Mouse (Mus musculus) left cerebral cortex, postnatal 4 days (tissue): Measurements from ENCODE around the gene Kdm6b. TPM values are rescaled to one million over a fixed set of nuclear protein-coding genes. Genes with fewer than 3 reads are reported as not detected.

Source experiments
- DNase-seq: peaks from one replicate; pipeline ENCODE4 v3.0.0-alpha.2; 2022
- intact Hi-C: fragments of 180-260 bp; cut with DNase I; formaldehyde crosslinking; loops from one replicate; pipeline ENCODE4 v1.15.1; 2025
- total RNA-seq, 2 experiments: library from RNA; stranded (reverse); gene quantifications; 2 replicates each; pipeline ENCODE4 v1.2.3; 2021

Gene Kdm6b
- total RNA-seq, 2 experiments from 2014 or later, result 77.2 to 85.8 TPM

- intact Hi-C loops, result no loop called here
- DNase-seq, result peak; percentile 50
Measured at GRCm38 (mm10) chr11:69368356-69369214, 44.9 kb downstream of the Kdm6b start.

GRCm38 (mm10) chr11:69367616-69368355 lies 45.7 kb downstream of the Kdm6b start:
- intact Hi-C loops, result no loop called here
- no peak for DNase-seq

DNA sequence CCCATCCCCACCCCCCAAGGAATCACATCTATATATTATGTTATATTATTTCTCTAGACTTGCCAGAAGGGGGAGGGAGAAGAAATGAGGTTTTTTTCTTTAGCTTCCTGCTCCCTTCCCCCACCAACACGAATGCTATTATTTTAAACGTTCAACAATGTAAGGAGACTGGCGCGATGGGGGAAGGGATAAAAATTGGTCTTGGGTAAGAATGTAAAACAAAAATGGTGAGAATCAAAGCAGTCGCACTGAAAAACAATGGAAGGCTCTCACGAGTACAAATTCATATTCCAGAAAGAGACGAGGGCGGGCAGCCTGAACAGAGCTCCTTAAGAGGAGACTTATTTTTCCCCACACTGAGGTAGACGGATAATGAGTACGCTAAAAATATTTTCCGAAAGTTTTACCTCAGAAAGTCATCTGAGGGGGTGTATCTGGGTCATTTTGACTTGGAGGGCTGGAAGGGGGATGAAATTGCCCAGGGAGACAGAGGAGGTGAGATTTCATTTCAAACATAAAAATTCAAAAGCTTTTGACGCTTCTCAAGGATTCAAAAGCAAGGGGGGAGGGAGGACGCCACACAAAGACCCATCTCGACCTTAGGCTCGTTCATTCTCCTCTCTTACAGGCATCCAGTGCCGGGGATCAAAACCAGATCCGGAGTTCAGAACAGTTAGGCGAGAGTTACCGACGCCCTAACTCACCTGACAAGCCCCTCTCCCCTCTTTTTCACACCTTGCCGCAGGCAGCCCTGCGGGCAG lies 46.4 kb downstream of the Kdm6b start:
- intact Hi-C loops, result no loop called here
- no peak for DNase-seq

DNA sequence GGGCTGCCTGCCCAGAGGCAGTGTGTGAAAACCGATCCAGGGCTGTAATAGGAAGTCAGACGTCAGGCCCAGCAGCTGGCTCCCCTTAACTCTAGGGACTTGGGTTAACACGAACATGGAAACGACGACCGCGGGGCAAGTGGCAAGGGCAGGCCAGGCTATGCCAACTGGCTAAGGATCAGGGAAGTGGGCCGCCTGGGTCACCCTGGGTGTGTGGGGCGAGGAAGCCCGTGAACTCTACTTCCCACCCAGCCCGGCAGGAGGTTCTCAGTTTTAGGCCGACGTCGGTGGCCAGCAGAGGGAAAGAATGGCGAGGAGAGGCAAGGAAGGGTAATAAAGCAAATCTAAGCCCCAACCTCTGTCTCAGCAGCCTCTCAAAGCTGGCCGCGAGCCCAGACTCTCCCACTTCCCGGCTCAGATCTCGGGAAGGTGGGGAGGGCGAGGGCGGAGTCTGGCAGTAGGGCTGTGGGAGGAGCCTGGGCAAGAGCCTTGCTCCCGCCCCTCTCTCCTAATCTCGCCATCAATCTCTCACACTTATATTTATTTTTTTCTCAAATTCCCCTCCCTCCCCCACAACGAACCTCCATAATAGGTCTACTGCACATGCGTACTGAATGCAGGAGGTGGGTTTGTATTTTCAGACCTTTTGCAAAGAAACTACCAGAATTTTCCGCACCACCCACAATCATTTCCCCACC lies 47.2 kb downstream of the Kdm6b start:
- peak; percentile 98 for DNase-seq
- intact Hi-C loops, result no loop called here

DNA sequence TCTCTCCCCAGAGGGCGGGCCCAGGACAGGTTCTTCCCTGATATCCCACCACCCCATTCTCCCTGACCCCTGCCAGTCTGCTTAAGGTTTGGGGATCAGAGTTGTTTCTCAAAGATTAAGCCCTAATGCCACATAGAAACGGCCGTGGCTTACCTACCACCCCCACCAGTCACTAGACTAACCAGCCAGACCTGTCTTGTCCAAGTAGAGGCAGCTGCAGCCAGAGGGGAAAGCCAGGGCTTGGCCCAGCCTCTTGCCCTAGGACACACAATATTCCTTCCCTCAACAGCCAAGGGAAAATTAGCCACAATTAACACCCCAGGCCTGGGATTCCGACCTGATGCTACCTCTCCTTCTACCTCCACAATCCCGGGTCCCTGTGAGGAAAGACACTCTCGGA lies 47.8 kb downstream of the Kdm6b start:
- DNase-seq, result no peak
- intact Hi-C loops, result no loop called here

GRCm38 (mm10) chr11:69364910-69365309 lies 48.6 kb downstream of the Kdm6b start:
- intact Hi-C loops, result no loop called here
- peak; percentile 99 for DNase-seq

DNA sequence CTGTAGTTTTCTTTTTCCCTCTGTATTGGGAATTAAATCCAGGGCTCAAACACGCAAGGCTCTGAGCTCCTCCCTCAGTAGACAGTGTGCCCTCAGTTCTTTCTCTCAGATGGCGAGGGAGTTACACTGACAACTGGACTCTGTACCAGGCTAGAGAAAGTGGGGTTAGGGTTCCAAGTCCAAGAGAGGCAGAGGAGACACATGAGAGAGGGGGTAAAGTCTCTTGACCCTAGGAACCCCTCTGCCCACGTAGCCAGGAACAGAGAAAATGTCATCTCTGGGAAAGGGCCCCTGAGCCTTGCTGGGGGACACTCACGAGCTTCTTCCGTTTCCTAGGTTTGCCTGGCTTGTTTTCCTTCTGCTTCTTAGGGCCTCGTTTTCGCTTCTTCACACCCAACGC lies 49.1 kb downstream of the Kdm6b start:
- intact Hi-C loops, result no loop called here
- no peak for DNase-seq

DNA sequence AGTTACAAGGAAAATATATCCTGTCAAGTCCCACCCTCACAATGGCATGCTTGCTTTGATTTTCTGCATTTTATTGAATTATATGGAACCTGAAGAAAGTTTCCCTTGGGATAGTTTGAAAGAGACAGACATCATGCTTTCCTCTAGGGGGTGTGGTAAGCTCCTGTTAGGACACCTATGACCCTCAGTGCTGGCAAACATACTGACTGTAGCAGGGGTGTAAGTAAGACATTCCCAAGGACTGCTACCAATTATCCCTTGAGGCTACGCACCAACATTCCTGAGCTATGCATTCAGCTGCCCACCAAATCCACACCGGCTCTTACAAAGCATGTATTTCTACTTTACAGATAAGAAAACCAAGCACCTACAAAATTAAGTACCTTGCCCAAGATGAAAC lies 51.0 kb downstream of the Kdm6b start:
- intact Hi-C loops, result no loop called here
- no peak for DNase-seq

DNA sequence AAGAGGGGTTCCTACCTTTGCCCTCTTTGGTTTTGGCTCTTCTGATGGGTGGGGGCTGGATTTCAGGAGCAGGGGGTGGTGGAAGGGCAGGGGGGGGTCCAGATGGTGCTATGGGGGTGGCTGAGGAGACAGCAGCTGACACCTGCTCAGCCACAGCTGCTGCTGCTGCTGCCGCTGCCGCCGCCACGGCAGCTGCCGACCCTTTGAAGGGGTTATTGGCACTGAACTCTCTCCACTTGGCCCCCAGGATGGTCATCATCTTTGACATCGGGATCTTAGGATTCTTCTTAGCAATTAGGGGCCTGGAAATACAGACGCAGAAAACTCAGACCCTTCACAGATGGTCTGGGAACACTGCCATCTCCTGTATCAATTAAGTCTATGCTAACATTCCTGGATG lies 51.5 kb downstream of the Kdm6b start:
- DNase-seq, result peak; percentile 44
- intact Hi-C loops, result no loop called here

- intact Hi-C loops, result no loop called here
- DNase-seq, result no peak
Measured at GRCm38 (mm10) chr11:69357690-69358089, 55.8 kb downstream of the Kdm6b start.

DNA sequence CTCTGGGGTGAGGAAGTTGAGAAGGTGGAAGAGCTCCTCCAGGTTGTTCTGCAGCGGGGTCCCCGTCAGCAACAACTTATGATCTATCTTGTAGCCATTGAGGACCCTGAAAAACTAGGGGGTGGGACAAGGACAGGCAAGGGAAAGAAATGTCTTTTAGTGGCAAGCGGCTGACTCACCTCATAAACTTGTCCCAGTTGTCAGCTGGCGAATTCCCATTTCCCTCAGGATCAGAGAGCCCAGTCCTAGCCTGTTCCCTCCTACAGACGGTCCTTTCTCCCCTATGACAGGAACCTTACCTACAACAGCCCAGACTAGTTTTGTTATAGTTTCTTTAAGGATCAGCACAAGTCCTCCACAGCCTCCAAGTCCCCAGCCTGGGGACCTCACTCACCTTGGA lies 56.9 kb downstream of the Kdm6b start:
- DNase-seq, result no peak
- intact Hi-C loops, result no loop called here

Other genes with a start within 250 kb of the Kdm6b start
- gene Alox8, start 215.8 kb downstream of the Kdm6b start, total RNA-seq, result 1 to 10 TPM; 1.2 to 2.5 TPM
- under 1 TPM; 0.52 to 0.87 TPM for gene Gucy2e, start 176.6 kb downstream of the Kdm6b start, total RNA-seq
- 10 to 100 TPM; 23.9 to 25.2 TPM for gene Cntrob, start 89.9 kb downstream of the Kdm6b start, total RNA-seq
- 10 to 100 TPM; 67.1 to 69.1 TPM for gene Trappc1, start 89.7 kb downstream of the Kdm6b start, total RNA-seq
- 10 to 100 TPM in 1 of 2 experiments, 1 to 10 TPM in 1; 8.8 to 12.6 TPM for gene Kcnab3, start 87.4 kb downstream of the Kdm6b start, total RNA-seq
- gene Rnf227, start 73.2 kb downstream of the Kdm6b start, total RNA-seq, result 10 to 100 TPM; 77.3 to 89.1 TPM
- gene Chd3, start 44.3 kb downstream of the Kdm6b start, total RNA-seq, result 100 to 1,000 TPM; 552 to 572 TPM
- 10 to 100 TPM; 60.2 to 63.9 TPM for gene Naa38, start 18.2 kb downstream of the Kdm6b start, total RNA-seq
- gene Cyb5d1, start 18.0 kb downstream of the Kdm6b start, total RNA-seq, result 10 to 100 TPM; 36.3 to 41.1 TPM
- 1 to 10 TPM; 3.1 to 4.2 TPM for gene Tmem88, start 15.4 kb downstream of the Kdm6b start, total RNA-seq
- gene Dnah2, start 135.4 kb upstream of the Kdm6b start, total RNA-seq, result 1 to 10 TPM; 9.3 to 9.7 TPM
- gene Efnb3, start 146.5 kb upstream of the Kdm6b start, total RNA-seq, result 100 to 1,000 TPM; 180 to 225 TPM
- gene Wrap53, start 166.6 kb upstream of the Kdm6b start, total RNA-seq, result 1 to 10 TPM; 8.5 to 8.6 TPM
- gene Trp53, start 166.7 kb upstream of the Kdm6b start, total RNA-seq, result 10 to 100 TPM; 38.0 to 39.1 TPM
- 100 to 1,000 TPM; 166 to 200 TPM for gene Atp1b2, start 192.3 kb upstream of the Kdm6b start, total RNA-seq
- gene Shbg, start 204.2 kb upstream of the Kdm6b start, total RNA-seq, result not detected
- 10 to 100 TPM in 1 of 2 experiments, 1 to 10 TPM in 1; 8.7 to 12.4 TPM for gene Sat2, start 208.3 kb upstream of the Kdm6b start, total RNA-seq
- 100 to 1,000 TPM in 1 of 2 experiments, 10 to 100 TPM in 1; 98.2 to 107 TPM for gene Fxr2, start 219.3 kb upstream of the Kdm6b start, total RNA-seq
- not detected for gene Sox15, start 241.6 kb upstream of the Kdm6b start, total RNA-seq
- 10 to 100 TPM; 83.6 to 85.3 TPM for gene Mpdu1, start 249.0 kb upstream of the Kdm6b start, total RNA-seq